Mouse (Mus musculus) CD8-positive naive resting alpha-beta T cell, adult 2 months (primary cell): ENCODE results near the gene Sh3bp1.

ENCODE experiments used
- DNase-seq, 2 experiments: peaks; one replicate each; pipeline ENCODE4 v3.0.0; 2022; ENCODE audit warnings: low read depth in 2 of 2, low spot score in 2 of 2

The Sh3bp1 gene

GRCm38 (mm10) chr15:78937311-78937710, 37.7 kb downstream of the Sh3bp1 start:
- no peak for DNase-seq

- DNase-seq = no peak
These were observed 38.4 kb downstream of the Sh3bp1 start for GRCm38 (mm10) chr15:78937963-78938362.

DNA sequence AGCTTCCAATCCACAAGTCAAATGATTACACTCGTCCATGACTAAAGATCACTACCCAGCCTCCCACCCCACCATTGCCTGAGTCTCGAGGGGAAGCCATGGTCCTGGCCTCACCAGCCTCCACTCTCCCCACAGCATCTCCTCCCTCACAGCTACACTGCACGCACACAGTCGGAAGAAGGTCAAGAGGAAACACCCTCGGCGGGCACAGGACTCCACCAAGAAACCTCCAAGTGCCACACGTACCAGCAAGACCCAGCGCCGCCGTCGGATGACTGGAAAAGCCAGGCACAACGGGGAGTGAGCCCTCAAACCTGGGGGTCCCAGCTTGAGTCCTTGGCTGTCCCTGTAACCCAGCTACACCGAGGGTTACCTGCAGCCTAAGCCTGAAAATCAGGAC, 40.8 kb downstream of the Sh3bp1 start:
- DNase-seq = no peak

- peak; percentile 49 to 51 for DNase-seq
These were observed 43.1 kb downstream of the Sh3bp1 start for GRCm38 (mm10) chr15:78942663-78943062.

DNA sequence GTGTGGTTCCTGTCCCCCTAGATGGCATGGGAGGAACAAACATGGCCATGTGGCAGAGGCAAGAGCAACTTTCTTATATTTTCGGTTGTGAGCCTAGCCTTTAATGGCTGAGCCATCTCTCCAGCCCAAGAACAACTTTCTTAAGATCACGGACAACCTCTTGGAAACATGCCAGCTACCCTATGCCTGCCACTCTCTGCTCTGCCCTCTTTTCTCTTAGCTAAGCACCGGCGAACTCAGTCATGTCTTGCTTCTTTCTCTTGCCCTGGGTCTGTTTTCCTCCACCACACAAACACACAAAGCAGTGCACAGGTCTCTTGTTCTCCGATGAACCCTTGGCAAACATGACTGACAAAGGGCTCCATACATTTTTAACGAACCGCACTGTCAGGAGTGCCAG, 46.7 kb downstream of the Sh3bp1 start:
- DNase-seq = no peak

DNA sequence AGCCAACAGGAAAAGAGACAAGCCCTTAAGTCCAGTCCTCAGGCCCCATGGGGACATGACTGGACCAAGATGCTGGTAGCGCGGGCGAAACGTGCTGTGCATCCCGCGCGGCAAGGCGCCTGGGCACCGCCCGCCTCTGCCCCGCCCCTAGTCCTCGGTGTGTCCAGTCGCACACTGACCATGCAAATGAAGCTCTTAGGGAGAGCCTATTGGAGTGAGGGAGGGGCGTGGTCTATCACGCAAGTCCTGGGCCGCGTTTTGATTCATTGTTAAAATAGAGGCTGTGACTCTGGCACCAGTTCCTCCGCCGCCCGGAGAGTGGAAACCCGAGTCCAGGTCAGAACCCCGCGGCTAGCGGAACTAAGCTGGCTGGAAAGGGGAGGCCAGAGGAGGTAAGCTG, 48.1 kb downstream of the Sh3bp1 start, which contains the start of gene Triobp:
TSS of gene Triobp (plus strand) at position 68 of the 400 bp plus-strand sequence.
- DNase-seq = no peak

- DNase-seq = no peak
These were observed 48.7 kb downstream of the Sh3bp1 start for GRCm38 (mm10) chr15:78948152-78948725.

DNA sequence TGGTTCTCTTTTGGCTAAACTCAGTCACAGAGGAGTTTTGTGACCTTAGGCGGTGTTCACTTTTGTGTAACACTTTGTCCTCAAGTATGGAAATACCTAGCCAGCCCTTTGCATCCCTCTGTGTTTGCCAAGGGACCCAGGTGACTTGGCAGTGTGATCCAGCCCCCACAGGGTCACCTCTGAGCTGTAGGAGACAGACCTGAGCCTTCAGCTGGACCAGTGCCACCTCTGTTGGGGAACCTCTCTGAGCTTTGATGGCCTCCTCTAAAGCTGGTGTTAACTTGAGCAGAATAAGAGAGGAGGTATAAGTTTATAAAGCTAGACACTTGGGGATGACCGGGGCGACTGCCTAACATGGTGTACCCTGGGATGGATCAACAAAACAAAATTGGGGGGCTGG, 49.3 kb downstream of the Sh3bp1 start:
- DNase-seq = no peak

- no peak for DNase-seq
These were observed 56.1 kb downstream of the Sh3bp1 start for GRCm38 (mm10) chr15:78955663-78956062.

- DNase-seq = peak in 1 of 2 experiments; percentile 21
These were observed 56.8 kb downstream of the Sh3bp1 start for GRCm38 (mm10) chr15:78956351-78956750.

DNA sequence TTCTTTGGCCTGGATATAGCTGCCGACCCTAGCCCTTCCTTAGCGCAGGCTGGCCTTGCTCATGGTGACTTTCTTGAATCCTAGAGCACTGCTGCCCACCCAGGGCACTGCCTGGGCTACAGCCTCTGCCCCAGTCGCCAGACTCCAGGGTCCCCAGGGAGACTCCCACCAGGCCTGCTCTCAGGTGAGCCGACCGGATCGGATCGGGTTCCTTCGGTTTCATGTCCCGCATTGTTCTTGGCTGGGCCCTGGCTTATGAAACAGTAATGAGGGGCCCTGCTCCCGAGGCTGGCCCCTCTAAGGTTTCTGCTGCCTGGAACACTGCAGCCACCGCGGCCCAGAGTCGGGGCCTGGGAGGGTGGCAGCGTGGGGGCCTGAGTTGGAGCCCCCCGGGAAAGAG, 57.5 kb downstream of the Sh3bp1 start:
- no peak for DNase-seq

GRCm38 (mm10) chr15:78959537-78959936, 60.0 kb downstream of the Sh3bp1 start:
- DNase-seq = no peak

DNA sequence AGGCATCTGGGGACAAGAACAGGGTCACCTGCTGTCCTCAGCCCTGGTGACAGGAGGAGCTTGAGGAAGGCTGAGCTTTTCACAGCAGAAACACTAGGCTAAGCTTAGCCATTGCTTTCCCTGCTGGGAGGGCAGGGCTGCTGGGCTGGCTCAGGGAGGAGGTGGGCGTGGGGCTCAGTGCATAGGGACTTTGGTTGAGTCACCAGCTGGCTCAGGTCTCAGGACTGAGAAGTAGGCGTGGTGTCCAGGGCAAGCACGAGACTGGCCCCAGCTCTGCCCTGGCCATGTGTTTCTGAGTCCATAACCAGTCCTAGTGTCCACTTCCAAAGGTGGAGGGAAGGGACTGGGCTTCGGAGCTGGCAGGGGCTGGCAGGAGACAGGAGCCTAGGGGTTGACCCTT, 60.5 kb downstream of the Sh3bp1 start:
- no peak for DNase-seq
